Mouse (Mus musculus): Measurements from ENCODE around the gene Qk. TPM values are rescaled to one million over a fixed set of nuclear protein-coding genes. Genes with fewer than 3 reads are reported as not detected.

Qk gene
- polyA plus RNA-seq, 1 experiment from 2014 or later: 49.3 TPM

- no peak for ATAC-seq (ENCODE audit: low FRiP score, low TSS enrichment)
- Histone ChIP-seq H3K4me1 (ENCODE audit: control insufficient read depth, insufficient read depth, low read length) (0 out of 2 replicates have a peak, but pooled peaks cover 3% of the 10 kb centered on the region), H3K9me3 (ENCODE audit: control insufficient read depth, low read length) (no peaks in the 10 kb centered on the region), H3K4me2 (replicated peaks; ENCODE audit: low read depth, low read length) (no peak overlapping the region), H3K4me3 (ENCODE audit: low read length) (no peak overlapping the region), H3K27ac (ENCODE audit: low read depth, low read length) (no peak overlapping the region), H3K36me3 (ENCODE audit: control insufficient read depth, insufficient read depth, low read length) (no peaks in the 10 kb centered on the region), H3K27me3 (ENCODE audit: control insufficient read depth, insufficient read depth, low read length) (no peaks in the 10 kb centered on the region), H3K9ac (ENCODE audit: low read depth, low read length) (no peak overlapping the region)
- WGBS: 58% methylated on average over 4 of the region's 4 CpGs
Measured at GRCm38 (mm10) chr17:10300968-10301795, 18.5 kb downstream of the Qk start.

- Histone ChIP-seq H3K4me2 (replicated peaks; ENCODE audit: low read depth, low read length) (no peak overlapping the region), H3K36me3 (ENCODE audit: control insufficient read depth, insufficient read depth, low read length) (no peaks in the 10 kb centered on the region), H3K4me3 (ENCODE audit: low read length) (no peak overlapping the region), H3K4me1 (ENCODE audit: control insufficient read depth, insufficient read depth, low read length) (0 out of 2 replicates have a peak, but pooled peaks cover 3% of the 10 kb centered on the region), H3K9ac (ENCODE audit: low read depth, low read length) (no peak overlapping the region), H3K27ac (ENCODE audit: low read depth, low read length) (no peak overlapping the region), H3K9me3 (ENCODE audit: control insufficient read depth, low read length) (no peaks in the 10 kb centered on the region), H3K27me3 (ENCODE audit: control insufficient read depth, insufficient read depth, low read length) (no peaks in the 10 kb centered on the region)
- 80% methylated on average over 1 of the region's 1 CpGs for WGBS
- ATAC-seq (ENCODE audit: low FRiP score, low TSS enrichment): no peak
Measured at GRCm38 (mm10) chr17:10299396-10299795, 20.3 kb downstream of the Qk start.

GRCm38 (mm10) chr17:10292520-10292919, 27.1 kb downstream of the Qk start:
- Histone ChIP-seq H3K9ac (ENCODE audit: low read depth, low read length) (no peak overlapping the region), H3K27ac (ENCODE audit: low read depth, low read length) (no peak overlapping the region), H3K9me3 (ENCODE audit: control insufficient read depth, low read length) (no peaks in the 10 kb centered on the region), H3K4me2 (replicated peaks; ENCODE audit: low read depth, low read length) (no peak overlapping the region), H3K36me3 (ENCODE audit: control insufficient read depth, insufficient read depth, low read length) (no peaks in the 10 kb centered on the region), H3K4me1 (ENCODE audit: control insufficient read depth, insufficient read depth, low read length) (0 out of 2 replicates have a peak, but pooled peaks cover 3% of the 10 kb centered on the region), H3K4me3 (ENCODE audit: low read length) (no peak overlapping the region), H3K27me3 (ENCODE audit: control insufficient read depth, insufficient read depth, low read length) (no peaks in the 10 kb centered on the region)
- ATAC-seq (ENCODE audit: low FRiP score, low TSS enrichment): no peak
- 61% methylated on average over 2 of the region's 2 CpGs for WGBS

GRCm38 (mm10) chr17:10284772-10285171, 34.9 kb downstream of the Qk start:
- H3K9me3 ChIP-seq (ENCODE audit: control insufficient read depth, low read length): no peaks in the 10 kb centered on the region
- no peak overlapping the region for H3K9ac ChIP-seq (ENCODE audit: low read depth, low read length)
- no peaks in the 10 kb centered on the region for H3K27me3 ChIP-seq (ENCODE audit: control insufficient read depth, insufficient read depth, low read length)
- H3K36me3 ChIP-seq (ENCODE audit: control insufficient read depth, insufficient read depth, low read length): peaks cover 4% of the 10 kb centered on the region; the same call in 1 of the 2 replicates
- H3K4me2 ChIP-seq (replicated peaks; ENCODE audit: low read depth, low read length): no peak overlapping the region
- H3K4me1 ChIP-seq (ENCODE audit: control insufficient read depth, insufficient read depth, low read length): 0 out of 2 replicates have a peak, but pooled peaks cover 3% of the 10 kb centered on the region
- ATAC-seq (ENCODE audit: low FRiP score, low TSS enrichment): no peak
- WGBS: 87% methylated on average over 2 of the region's 2 CpGs
- H3K27ac ChIP-seq (ENCODE audit: low read depth, low read length): no peak overlapping the region
- no peak overlapping the region for H3K4me3 ChIP-seq (ENCODE audit: low read length)

GRCm38 (mm10) chr17:10279532-10279931, 40.1 kb downstream of the Qk start:
- Histone ChIP-seq H3K27me3 (ENCODE audit: control insufficient read depth, insufficient read depth, low read length) (no peaks in the 10 kb centered on the region), H3K4me2 (replicated peaks; ENCODE audit: low read depth, low read length) (no peak overlapping the region), H3K4me1 (ENCODE audit: control insufficient read depth, insufficient read depth, low read length) (no peaks in the 10 kb centered on the region), H3K9me3 (ENCODE audit: control insufficient read depth, low read length) (no peaks in the 10 kb centered on the region), H3K27ac (ENCODE audit: low read depth, low read length) (no peak overlapping the region), H3K36me3 (ENCODE audit: control insufficient read depth, insufficient read depth, low read length) (peaks cover 7% of the 10 kb centered on the region; the same call in 1 of the 2 replicates), H3K9ac (ENCODE audit: low read depth, low read length) (no peak overlapping the region), H3K4me3 (ENCODE audit: low read length) (no peak overlapping the region)
- 92% methylated on average over 2 of the region's 2 CpGs for WGBS
- ATAC-seq (ENCODE audit: low FRiP score, low TSS enrichment): no peak

GRCm38 (mm10) chr17:10269518-10269917, 50.1 kb downstream of the Qk start:
- no peak for ATAC-seq (ENCODE audit: low FRiP score, low TSS enrichment)

GRCm38 (mm10) chr17:10268468-10268867, 51.2 kb downstream of the Qk start:
- peaks cover 4% of the 10 kb centered on the region for H3K36me3 ChIP-seq (ENCODE audit: control insufficient read depth, insufficient read depth, low read length)
- no peak overlapping the region for H3K4me2 ChIP-seq (replicated peaks; ENCODE audit: low read depth, low read length)
- 0 out of 2 replicates have a peak, but pooled peaks cover 3% of the 10 kb centered on the region for H3K4me1 ChIP-seq (ENCODE audit: control insufficient read depth, insufficient read depth, low read length)
- H3K4me3 ChIP-seq (ENCODE audit: low read length): no peak overlapping the region
- no peak overlapping the region for H3K9ac ChIP-seq (ENCODE audit: low read depth, low read length)
- H3K27ac ChIP-seq (ENCODE audit: low read depth, low read length): no peak overlapping the region
- 78% methylated on average over 1 of the region's 1 CpGs for WGBS
- no peaks in the 10 kb centered on the region for H3K9me3 ChIP-seq (ENCODE audit: control insufficient read depth, low read length)
- no peaks in the 10 kb centered on the region for H3K27me3 ChIP-seq (ENCODE audit: control insufficient read depth, insufficient read depth, low read length)
- ATAC-seq (ENCODE audit: low FRiP score, low TSS enrichment): no peak

More at GRCm38 (mm10) chr17:10269518-10269917, 50.1 kb downstream of the Qk start:
- Histone ChIP-seq H3K27me3 (ENCODE audit: control insufficient read depth, insufficient read depth, low read length) (no peaks in the 10 kb centered on the region), H3K4me1 (ENCODE audit: control insufficient read depth, insufficient read depth, low read length) (0 out of 2 replicates have a peak, but pooled peaks cover 3% of the 10 kb centered on the region), H3K27ac (ENCODE audit: low read depth, low read length) (no peak overlapping the region), H3K9ac (ENCODE audit: low read depth, low read length) (no peak overlapping the region), H3K4me2 (replicated peaks; ENCODE audit: low read depth, low read length) (no peak overlapping the region), H3K36me3 (ENCODE audit: control insufficient read depth, insufficient read depth, low read length) (peaks cover 9% of the 10 kb centered on the region), H3K9me3 (ENCODE audit: control insufficient read depth, low read length) (no peaks in the 10 kb centered on the region), H3K4me3 (ENCODE audit: low read length) (no peak overlapping the region)
- WGBS: 86% methylated on average over 3 of the region's 3 CpGs

- Histone ChIP-seq H3K27me3 (ENCODE audit: control insufficient read depth, insufficient read depth, low read length) (no peaks in the 10 kb centered on the region), H3K9ac (ENCODE audit: low read depth, low read length) (no peak overlapping the region), H3K4me2 (replicated peaks; ENCODE audit: low read depth, low read length) (no peak overlapping the region), H3K27ac (ENCODE audit: low read depth, low read length) (no peak overlapping the region), H3K9me3 (ENCODE audit: control insufficient read depth, low read length) (no peaks in the 10 kb centered on the region), H3K4me1 (ENCODE audit: control insufficient read depth, insufficient read depth, low read length) (0 out of 2 replicates have a peak, but pooled peaks cover 3% of the 10 kb centered on the region), H3K36me3 (ENCODE audit: control insufficient read depth, insufficient read depth, low read length) (peaks cover 3% of the 10 kb centered on the region; the same call in 1 of the 2 replicates), H3K4me3 (ENCODE audit: low read length) (no peak overlapping the region)
- ATAC-seq (ENCODE audit: low FRiP score, low TSS enrichment): no peak
- WGBS: 67% methylated on average over 4 of the region's 4 CpGs
Measured at GRCm38 (mm10) chr17:10266207-10266606, 53.4 kb downstream of the Qk start.

- ATAC-seq (ENCODE audit: low FRiP score, low TSS enrichment): no peak
- Histone ChIP-seq H3K4me2 (replicated peaks; ENCODE audit: low read depth, low read length) (no peak overlapping the region), H3K4me3 (ENCODE audit: low read length) (no peak overlapping the region), H3K9me3 (ENCODE audit: control insufficient read depth, low read length) (no peaks in the 10 kb centered on the region), H3K9ac (ENCODE audit: low read depth, low read length) (no peak overlapping the region), H3K36me3 (ENCODE audit: control insufficient read depth, insufficient read depth, low read length) (no peaks in the 10 kb centered on the region; the same call in 1 of the 2 replicates), H3K27me3 (ENCODE audit: control insufficient read depth, insufficient read depth, low read length) (no peaks in the 10 kb centered on the region), H3K4me1 (ENCODE audit: control insufficient read depth, insufficient read depth, low read length) (no peaks in the 10 kb centered on the region), H3K27ac (ENCODE audit: low read depth, low read length) (no peak overlapping the region)
- WGBS: 70% methylated on average over 4 of the region's 4 CpGs
Measured at GRCm38 (mm10) chr17:10251252-10251958, 68.2 kb downstream of the Qk start.
